Mouse (Mus musculus): Measurements from ENCODE around the gene Celsr2. TPM values are rescaled to one million over a fixed set of nuclear protein-coding genes. Genes with fewer than 3 reads are reported as not detected.

Celsr2 gene
- polyA plus RNA-seq, 1 experiment from 2014 or later = 52.0 TPM

- Histone ChIP-seq H3K9me3 (ENCODE audit: control insufficient read depth, low read length) (no peaks in the 10 kb centered on the region), H3K4me1 (replicated peaks; ENCODE audit: control insufficient read depth, insufficient read depth, low read length) (peaks cover 2% of the 10 kb centered on the region), H3K4me2 (ENCODE audit: low read depth, low read length, severe bottlenecking) (no peak overlapping the region), H3K9ac (ENCODE audit: low read length) (peak overlapping the region; percentile 30), H3K36me3 (ENCODE audit: control insufficient read depth, insufficient read depth, low read length) (no peaks in the 10 kb centered on the region; the same call in 1 of the 2 replicates), H3K27ac (ENCODE audit: low read depth, low read length) (no peak overlapping the region; the same call in 1 of the 2 replicates), H3K4me3 (ENCODE audit: low read depth, low read length) (no peak overlapping the region), H3K27me3 (ENCODE audit: control insufficient read depth, insufficient read depth, low read length) (no peaks in the 10 kb centered on the region)
- DNase-seq (ENCODE audit: low spot score) = peak; percentile 78
- WGBS = 11% methylated on average over 7 of the region's 7 CpGs
- peak; percentile 82 for ATAC-seq (replicated peaks; ENCODE audit: low FRiP score)
These were observed 54.5 kb downstream of the Celsr2 start for GRCm38 (mm10) chr3:108360894-108361293.

GRCm38 (mm10) chr3:108358445-108358844 is 56.9 kb downstream of the Celsr2 start:
- Histone ChIP-seq H3K9ac (ENCODE audit: low read length) (no peak overlapping the region), H3K4me2 (ENCODE audit: low read depth, low read length, severe bottlenecking) (no peak overlapping the region), H3K27ac (ENCODE audit: low read depth, low read length) (no peak overlapping the region), H3K4me3 (ENCODE audit: low read depth, low read length) (no peak overlapping the region), H3K36me3 (ENCODE audit: control insufficient read depth, insufficient read depth, low read length) (peaks cover 7% of the 10 kb centered on the region; the same call in 1 of the 2 replicates), H3K4me1 (replicated peaks; ENCODE audit: control insufficient read depth, insufficient read depth, low read length) (peaks cover 2% of the 10 kb centered on the region), H3K27me3 (ENCODE audit: control insufficient read depth, insufficient read depth, low read length) (no peaks in the 10 kb centered on the region), H3K9me3 (ENCODE audit: control insufficient read depth, low read length) (no peaks in the 10 kb centered on the region)
- DNase-seq (ENCODE audit: low spot score) (no peak), ATAC-seq (replicated peaks; ENCODE audit: low FRiP score) (no peak)
- WGBS = 90% methylated on average over 6 of the region's 6 CpGs

- 93% methylated on average over 10 of the region's 10 CpGs for WGBS
- ATAC-seq (replicated peaks; ENCODE audit: low FRiP score) = no peak
These were observed 58.3 kb downstream of the Celsr2 start for GRCm38 (mm10) chr3:108357051-108357450.

GRCm38 (mm10) chr3:108355245-108355644 is 60.1 kb downstream of the Celsr2 start:
- no peak for DNase-seq (ENCODE audit: low spot score)
- peaks cover 13% of the 10 kb centered on the region; the same call in 1 of the 2 replicates for H3K36me3 ChIP-seq (ENCODE audit: control insufficient read depth, insufficient read depth, low read length)
- H3K27me3 ChIP-seq (ENCODE audit: control insufficient read depth, insufficient read depth, low read length) = no peaks in the 10 kb centered on the region
- no peaks in the 10 kb centered on the region for H3K4me1 ChIP-seq (replicated peaks; ENCODE audit: control insufficient read depth, insufficient read depth, low read length)
- ATAC-seq (replicated peaks; ENCODE audit: low FRiP score) = no peak
- WGBS = 96% methylated on average over 3 of the region's 3 CpGs
- H3K27ac ChIP-seq (ENCODE audit: low read depth, low read length) = no peak overlapping the region
- no peak overlapping the region for H3K4me3 ChIP-seq (ENCODE audit: low read depth, low read length)
- no peak overlapping the region for H3K9ac ChIP-seq (ENCODE audit: low read length)
- H3K9me3 ChIP-seq (ENCODE audit: control insufficient read depth, low read length) = no peaks in the 10 kb centered on the region
- no peak overlapping the region for H3K4me2 ChIP-seq (ENCODE audit: low read depth, low read length, severe bottlenecking)

More at GRCm38 (mm10) chr3:108357051-108357450, 58.3 kb downstream of the Celsr2 start:
- Histone ChIP-seq H3K4me3 (ENCODE audit: low read depth, low read length) (no peak overlapping the region), H3K4me2 (ENCODE audit: low read depth, low read length, severe bottlenecking) (no peak overlapping the region), H3K9ac (ENCODE audit: low read length) (no peak overlapping the region), H3K36me3 (ENCODE audit: control insufficient read depth, insufficient read depth, low read length) (peaks cover 11% of the 10 kb centered on the region; the same call in 1 of the 2 replicates), H3K27me3 (ENCODE audit: control insufficient read depth, insufficient read depth, low read length) (no peaks in the 10 kb centered on the region), H3K27ac (ENCODE audit: low read depth, low read length) (no peak overlapping the region), H3K9me3 (ENCODE audit: control insufficient read depth, low read length) (no peaks in the 10 kb centered on the region), H3K4me1 (replicated peaks; ENCODE audit: control insufficient read depth, insufficient read depth, low read length) (peaks cover 2% of the 10 kb centered on the region)
- DNase-seq (ENCODE audit: low spot score) = no peak

- Histone ChIP-seq H3K27ac (ENCODE audit: low read depth, low read length) (no peak overlapping the region), H3K4me1 (replicated peaks; ENCODE audit: control insufficient read depth, insufficient read depth, low read length) (no peaks in the 10 kb centered on the region), H3K9ac (ENCODE audit: low read length) (no peak overlapping the region), H3K9me3 (ENCODE audit: control insufficient read depth, low read length) (no peaks in the 10 kb centered on the region), H3K4me3 (ENCODE audit: low read depth, low read length) (no peak overlapping the region), H3K4me2 (ENCODE audit: low read depth, low read length, severe bottlenecking) (no peak overlapping the region), H3K27me3 (ENCODE audit: control insufficient read depth, insufficient read depth, low read length) (no peaks in the 10 kb centered on the region), H3K36me3 (ENCODE audit: control insufficient read depth, insufficient read depth, low read length) (peaks cover 15% of the 10 kb centered on the region; the same call in 1 of the 2 replicates)
- no peak for DNase-seq (ENCODE audit: low spot score)
- ATAC-seq (replicated peaks; ENCODE audit: low FRiP score) = no peak
- WGBS = 94% methylated on average over 9 of the region's 9 CpGs
These were observed 67.0 kb downstream of the Celsr2 start for GRCm38 (mm10) chr3:108348376-108348775.

- DNase-seq (ENCODE audit: low spot score) = no peak
- H3K27me3 ChIP-seq (ENCODE audit: control insufficient read depth, insufficient read depth, low read length) = no peaks in the 10 kb centered on the region
- peaks cover 9% of the 10 kb centered on the region; the same call in 1 of the 2 replicates for H3K36me3 ChIP-seq (ENCODE audit: control insufficient read depth, insufficient read depth, low read length)
- H3K4me3 ChIP-seq (ENCODE audit: low read depth, low read length) = no peak overlapping the region
- no peak for ATAC-seq (replicated peaks; ENCODE audit: low FRiP score)
- no peak overlapping the region for H3K27ac ChIP-seq (ENCODE audit: low read depth, low read length)
- 90% methylated on average over 7 of the region's 7 CpGs for WGBS
- no peak overlapping the region for H3K9ac ChIP-seq (ENCODE audit: low read length)
- no peaks in the 10 kb centered on the region for H3K9me3 ChIP-seq (ENCODE audit: control insufficient read depth, low read length)
- H3K4me2 ChIP-seq (ENCODE audit: low read depth, low read length, severe bottlenecking) = no peak overlapping the region
- no peaks in the 10 kb centered on the region for H3K4me1 ChIP-seq (replicated peaks; ENCODE audit: control insufficient read depth, insufficient read depth, low read length)
These were observed 69.5 kb downstream of the Celsr2 start for GRCm38 (mm10) chr3:108345855-108346254.

GRCm38 (mm10) chr3:108342185-108342584 is 73.2 kb downstream of the Celsr2 start:
- H3K27me3 ChIP-seq (ENCODE audit: control insufficient read depth, insufficient read depth, low read length) = no peaks in the 10 kb centered on the region
- H3K9ac ChIP-seq (ENCODE audit: low read length) = no peak overlapping the region
- no peak for ATAC-seq (replicated peaks; ENCODE audit: low FRiP score)
- no peak for DNase-seq (ENCODE audit: low spot score)
- H3K27ac ChIP-seq (ENCODE audit: low read depth, low read length) = no peak overlapping the region
- no peak overlapping the region for H3K4me3 ChIP-seq (ENCODE audit: low read depth, low read length)
- H3K4me1 ChIP-seq (replicated peaks; ENCODE audit: control insufficient read depth, insufficient read depth, low read length) = no peaks in the 10 kb centered on the region
- WGBS = 88% methylated on average over 7 of the region's 7 CpGs
- H3K36me3 ChIP-seq (ENCODE audit: control insufficient read depth, insufficient read depth, low read length) = peaks cover 10% of the 10 kb centered on the region
- no peaks in the 10 kb centered on the region for H3K9me3 ChIP-seq (ENCODE audit: control insufficient read depth, low read length)
- no peak overlapping the region for H3K4me2 ChIP-seq (ENCODE audit: low read depth, low read length, severe bottlenecking)

GRCm38 (mm10) chr3:108341040-108341439 is 74.3 kb downstream of the Celsr2 start:
- ATAC-seq (replicated peaks; ENCODE audit: low FRiP score) = no peak
- DNase-seq (ENCODE audit: low spot score) = no peak
- 82% methylated on average over 2 of the region's 2 CpGs for WGBS
- no peak overlapping the region for H3K9ac ChIP-seq (ENCODE audit: low read length)
- no peak overlapping the region for H3K4me3 ChIP-seq (ENCODE audit: low read depth, low read length)
- H3K9me3 ChIP-seq (ENCODE audit: control insufficient read depth, low read length) = no peaks in the 10 kb centered on the region
- H3K36me3 ChIP-seq (ENCODE audit: control insufficient read depth, insufficient read depth, low read length) = peaks cover 10% of the 10 kb centered on the region
- no peak overlapping the region for H3K4me2 ChIP-seq (ENCODE audit: low read depth, low read length, severe bottlenecking)
- no peaks in the 10 kb centered on the region for H3K27me3 ChIP-seq (ENCODE audit: control insufficient read depth, insufficient read depth, low read length)
- H3K4me1 ChIP-seq (replicated peaks; ENCODE audit: control insufficient read depth, insufficient read depth, low read length) = no peaks in the 10 kb centered on the region
- H3K27ac ChIP-seq (ENCODE audit: low read depth, low read length) = no peak overlapping the region
